Mouse (Mus musculus) left cerebral cortex, adult 18-20 months (tissue): ENCODE data around the gene Ak5. TPM values are rescaled to one million over a fixed set of nuclear protein-coding genes. Genes with fewer than 3 reads are reported as not detected.
A peak's percentile ranks its signal among the peaks of the same experiment; 100 is the strongest.
"Not testable (repeated sequence)": the region's sequence is repeated elsewhere in the genome, so short reads cannot be mapped to it uniquely, and the experiment has no call there.

Source experiments
- DNase-seq, 2 experiments: peaks; one replicate each; pipeline ENCODE4 v3.0.0; 2021 to 2022; ENCODE audit warnings: low spot score in 2 of 2, mixed read lengths in 1 of 2
- long read RNA-seq, 2 experiments: library from polyadenylated mRNA; stranded (forward); transcript quantifications; one replicate each; pipeline ENCODE4 v2.0.0; 2021
- total RNA-seq, 2 experiments: library from RNA; stranded (reverse); gene quantifications; 2 replicates each; pipeline ENCODE4 v1.2.3; 2021

Gene Ak5
- 100 to 1,000 TPM; 149 to 168 TPM for total RNA-seq
- long read RNA-seq, experiment 1, transcript Ak5-201 (14 exons, 3,323 nt): major isoform, 199 of 264 reads
- long read RNA-seq, experiment 1, partial matches to known transcripts: 32 of 264 reads
- long read RNA-seq, experiment 1, other reads (novel, unspliced or antisense): 33 of 264 reads
- long read RNA-seq, experiment 2, transcript Ak5-201 (14 exons, 3,323 nt): major isoform, 156 of 200 reads
- long read RNA-seq, experiment 2, partial matches to known transcripts: 19 of 200 reads
- long read RNA-seq, experiment 2, other reads (novel, unspliced or antisense): 25 of 200 reads

DNA sequence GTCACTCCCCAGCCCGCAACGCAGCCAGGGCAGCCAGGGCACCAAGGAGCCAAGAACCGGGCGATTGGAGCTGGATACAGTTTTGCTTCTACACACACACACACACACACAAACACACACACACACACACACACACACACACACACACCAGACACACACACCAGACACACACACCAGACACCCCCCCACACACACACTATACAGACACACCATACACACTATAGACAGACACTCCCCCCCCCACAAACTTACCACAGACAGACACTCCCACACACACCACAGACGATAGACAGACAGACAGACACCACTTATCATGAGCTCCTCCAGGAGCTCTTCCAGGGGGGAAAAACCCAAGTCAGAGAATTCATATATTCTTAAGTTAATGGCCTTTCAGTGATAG, at the start of gene Ak5:
Gene Ak5, minus strand, starts transcription at position 122 of the 400 bp plus-strand sequence.
- DNase-seq: no peak

DNA sequence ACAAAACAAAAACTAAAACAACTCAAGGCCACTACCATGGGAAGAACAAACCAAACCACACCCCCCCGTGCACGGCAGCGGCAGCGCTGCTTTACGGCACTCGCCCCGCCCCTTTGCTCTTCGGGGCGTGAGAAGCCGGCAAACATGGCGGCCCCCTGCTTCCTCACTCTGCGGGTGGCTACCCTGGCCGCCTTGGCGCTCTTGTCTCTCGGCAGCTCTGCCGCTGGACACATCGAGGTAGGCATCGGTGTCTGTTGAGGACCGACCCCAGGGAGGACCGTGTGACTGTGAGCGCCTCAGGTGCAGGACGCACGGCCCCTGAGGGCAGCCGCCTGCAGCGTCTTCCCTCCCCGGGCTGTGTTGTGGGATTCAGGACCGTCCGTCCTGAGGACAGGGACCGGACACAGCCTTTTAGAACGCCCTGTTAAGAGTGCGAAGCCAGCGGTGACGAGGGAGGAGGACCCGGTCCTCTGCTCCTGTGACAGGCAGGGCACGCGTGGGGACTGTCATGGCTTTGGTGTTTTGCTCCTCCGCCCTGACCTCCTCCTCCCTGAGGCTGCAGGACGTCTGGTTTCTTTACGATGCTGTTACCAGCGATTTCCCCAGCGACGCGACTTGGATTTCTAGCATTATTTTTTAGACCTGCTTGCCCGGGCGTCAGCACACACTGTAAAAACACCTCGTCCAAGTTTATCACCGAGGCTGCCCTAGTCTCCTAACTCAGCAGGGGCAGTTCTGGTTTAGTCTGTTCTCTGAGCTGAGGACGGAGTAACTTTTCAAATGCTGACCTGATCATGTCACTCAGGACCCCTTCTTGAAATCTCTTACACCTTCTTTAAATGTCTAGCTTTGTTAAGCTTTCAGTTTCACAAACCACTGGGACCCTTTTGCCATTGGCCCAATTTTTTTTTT, 46.1 kb upstream of the Ak5 start, which contains the start of gene Pigk:
Gene Pigk, plus strand, starts transcription at position 110 of the 912 bp plus-strand sequence.
- DNase-seq: peak; percentile 88 to 90

DNA sequence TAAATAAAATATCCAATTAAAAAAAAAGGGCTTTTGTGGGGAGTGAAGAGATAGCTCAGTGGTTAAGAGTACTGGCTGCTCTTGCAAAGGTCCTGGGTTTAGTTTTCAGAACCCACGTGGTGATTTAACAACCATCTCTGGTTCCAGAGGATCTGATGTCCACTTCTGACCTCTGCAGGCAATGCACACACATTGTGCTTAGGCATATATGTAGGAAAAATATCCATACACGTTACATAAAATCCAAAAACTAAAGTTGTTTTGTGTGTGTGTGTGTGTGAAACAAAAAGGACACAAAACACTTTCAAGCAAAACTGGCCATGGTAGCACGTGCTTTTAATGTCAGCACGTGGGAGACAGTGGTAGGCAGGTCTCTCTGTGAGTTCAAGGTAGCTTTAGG, 44.8 kb upstream of the Ak5 start:
- DNase-seq: no peak

DNA sequence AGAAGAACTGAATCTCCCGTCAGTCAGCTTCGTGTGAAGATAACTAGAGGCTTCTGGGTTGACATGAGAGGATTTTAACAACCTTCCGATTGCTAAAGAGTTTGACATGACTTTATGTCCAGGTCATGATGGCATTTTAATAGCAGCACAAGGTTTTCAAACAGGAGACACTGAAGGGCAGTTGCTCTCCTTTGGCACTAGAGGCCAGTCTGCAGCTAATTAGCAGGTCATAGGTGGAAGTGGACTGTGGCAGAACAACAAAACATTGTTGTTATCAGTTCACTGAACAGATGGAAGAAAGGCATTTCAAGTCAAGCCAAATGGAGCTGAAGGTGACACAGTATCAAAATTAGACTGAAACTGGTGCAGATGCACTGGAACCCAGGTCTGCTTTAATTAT, 41.8 kb upstream of the Ak5 start:
- DNase-seq: no peak

DNA sequence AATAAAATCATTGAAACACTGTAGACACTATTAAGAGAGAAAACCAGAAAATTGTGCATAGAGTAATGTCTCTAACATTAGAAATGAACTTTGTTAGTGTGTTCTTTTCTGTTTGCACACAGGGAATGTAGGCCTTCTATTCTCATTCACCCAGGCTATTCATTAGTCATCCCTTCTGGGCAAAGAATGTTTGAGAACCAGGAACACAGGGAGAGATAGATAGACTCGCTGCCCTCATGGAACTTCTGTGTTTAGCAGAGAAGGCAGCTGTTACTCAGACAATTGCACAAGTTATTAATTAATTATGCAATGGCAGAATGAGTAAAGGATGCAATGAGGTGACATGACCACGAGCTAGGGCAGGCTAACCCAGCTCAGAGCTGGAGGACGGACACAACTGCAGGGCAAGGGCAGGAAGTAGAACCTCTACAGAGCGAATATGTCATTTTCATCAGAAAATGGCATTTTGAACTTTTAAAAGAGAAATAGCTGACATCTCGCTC, 39.2 kb upstream of the Ak5 start:
- no peak for DNase-seq

DNA sequence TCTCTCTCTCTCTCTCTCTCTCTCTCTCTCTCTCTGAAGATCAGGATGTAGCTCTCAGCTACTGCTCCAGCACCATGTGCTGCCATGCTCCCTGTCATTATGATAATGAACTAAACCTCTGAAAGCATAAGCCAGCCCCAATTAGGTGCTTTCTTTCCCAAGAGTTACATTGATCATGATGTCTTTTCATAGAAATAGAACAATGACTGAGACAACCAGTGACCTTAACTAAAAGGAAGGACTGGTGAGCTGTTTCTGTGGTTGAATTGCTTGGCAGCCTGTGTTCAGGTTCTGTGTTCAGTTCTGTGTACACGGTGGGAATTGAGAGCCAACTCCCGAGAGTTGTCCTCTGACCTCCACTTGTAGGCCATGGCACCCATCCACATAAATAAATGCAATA, 38.7 kb upstream of the Ak5 start:
- DNase-seq: no peak

DNA sequence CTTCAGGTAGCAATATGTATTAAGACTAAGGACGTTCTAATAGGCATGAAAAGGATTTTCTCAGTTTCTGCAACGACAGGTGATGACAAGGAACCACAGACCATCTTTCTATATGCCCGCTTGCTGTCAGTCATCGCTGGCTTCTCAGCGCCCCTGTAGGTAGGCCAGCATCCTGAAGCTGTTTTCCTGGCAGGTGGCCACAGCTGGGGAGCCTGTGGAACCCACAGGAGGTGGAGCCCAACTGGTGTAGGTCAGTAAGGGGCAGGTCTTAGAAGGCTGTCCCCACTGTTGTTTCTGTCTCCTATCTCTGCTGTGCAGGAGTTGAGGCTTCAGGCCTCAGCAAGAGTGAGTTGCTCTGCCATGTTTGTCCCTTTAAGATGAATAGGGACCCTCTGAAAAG, 37.7 kb upstream of the Ak5 start:
- DNase-seq: no peak

DNA sequence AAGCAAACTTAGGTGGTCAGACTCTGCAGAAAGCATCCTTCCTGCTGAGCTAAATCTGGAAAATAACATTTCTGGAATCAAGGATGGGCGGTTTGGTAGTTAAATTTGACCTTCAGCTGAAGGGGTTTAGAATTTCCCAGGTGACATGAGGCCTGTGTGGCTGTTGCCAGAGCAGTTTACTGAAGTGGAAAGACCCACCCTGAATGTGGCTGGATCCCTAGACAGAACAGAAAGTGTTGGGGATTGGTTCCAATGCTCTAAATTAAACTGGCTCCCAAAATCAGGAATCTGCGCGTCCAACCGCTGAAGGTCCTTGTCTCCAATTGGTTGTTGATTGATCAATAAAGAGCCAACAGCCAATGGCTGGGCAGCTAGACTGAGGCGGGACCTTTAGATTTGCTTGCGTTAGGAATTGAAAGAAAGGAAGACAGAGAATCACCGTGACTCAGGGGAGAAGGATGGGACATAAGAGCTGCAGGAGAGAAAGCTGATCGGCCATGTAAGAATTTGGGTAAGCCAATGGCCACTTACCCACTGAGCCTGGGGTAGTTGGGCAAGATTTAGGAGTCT, 34.2 kb upstream of the Ak5 start:
- DNase-seq: no peak

DNA sequence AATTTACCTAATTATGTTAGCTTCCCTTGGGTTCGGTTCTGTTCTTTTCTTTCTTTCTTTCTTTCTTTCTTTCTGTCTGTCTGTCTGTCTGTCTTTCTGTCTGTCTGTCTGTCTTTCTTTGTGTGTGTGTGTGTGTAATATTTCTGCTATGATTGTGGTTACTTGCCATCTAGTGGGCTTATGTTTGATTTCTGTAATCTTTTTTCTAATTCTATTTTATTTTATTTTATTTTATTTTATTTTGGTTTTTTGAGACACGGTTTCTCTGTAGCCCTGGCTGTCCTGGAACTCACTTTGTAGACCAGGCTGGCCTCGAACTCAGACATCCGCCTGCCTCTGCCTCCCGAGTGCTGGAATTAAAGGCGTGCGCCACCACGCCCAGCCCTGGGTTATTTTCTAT, 33.4 kb upstream of the Ak5 start:
- DNase-seq: not testable (repeated sequence)

DNA sequence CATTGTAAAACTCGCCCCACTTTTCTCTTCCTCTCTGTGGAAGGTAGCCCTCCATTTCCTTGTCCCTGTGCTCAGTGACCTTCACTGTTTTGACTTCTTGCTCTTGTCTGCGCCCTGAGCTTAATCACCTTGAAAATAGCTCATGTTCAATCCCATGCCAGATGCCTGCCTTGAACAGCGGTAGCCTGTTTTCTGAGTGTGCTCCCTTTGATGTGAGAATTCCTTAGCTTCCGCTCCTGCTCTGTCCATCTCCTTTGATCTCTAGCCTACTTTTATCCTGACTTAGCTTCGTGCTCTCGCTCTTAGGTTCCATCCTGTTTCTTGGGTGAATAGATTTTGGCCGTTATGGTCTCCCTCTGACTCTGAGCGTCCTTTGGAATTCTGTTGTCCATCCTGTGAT, 31.1 kb upstream of the Ak5 start:
- no peak for DNase-seq

DNA sequence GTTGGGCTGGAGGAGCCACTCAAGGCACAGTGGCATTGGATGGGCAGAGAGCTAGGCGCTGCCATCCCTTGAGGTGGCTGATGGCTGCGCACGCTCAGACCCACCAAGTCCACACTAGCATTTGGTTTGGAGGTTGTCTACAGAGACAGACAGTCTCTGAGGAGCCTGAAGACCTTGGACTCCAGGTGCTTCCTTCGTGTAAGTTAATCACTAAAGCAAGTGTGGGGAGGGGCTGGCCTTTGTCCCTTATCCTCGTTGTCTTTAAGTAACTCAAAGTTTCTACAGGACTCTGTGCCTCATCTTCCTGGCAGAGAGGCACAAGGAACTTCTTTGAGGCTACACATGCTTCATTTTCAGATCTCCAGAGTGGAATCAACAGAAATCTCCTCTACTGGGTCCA, 29.9 kb upstream of the Ak5 start:
- no peak for DNase-seq

DNA sequence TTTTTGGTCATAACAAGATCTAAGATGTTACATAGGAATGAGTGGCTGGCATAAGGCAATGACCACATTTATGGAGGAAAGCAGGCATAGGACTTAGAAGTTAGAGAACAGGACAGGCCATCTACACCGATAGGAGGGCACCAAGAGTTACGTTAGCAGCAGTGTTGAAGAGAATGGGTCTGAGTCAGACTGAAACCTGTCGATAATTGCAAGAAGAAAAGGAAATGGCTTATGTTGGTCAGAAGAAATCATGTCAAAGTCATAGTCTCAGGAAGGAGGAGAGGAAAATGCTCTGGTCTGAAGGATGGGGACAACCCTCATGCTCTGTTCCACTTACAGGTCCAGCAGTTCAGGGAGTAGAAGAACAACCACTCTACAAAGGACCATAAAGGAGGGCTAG, 26.8 kb upstream of the Ak5 start:
- no peak for DNase-seq

DNA sequence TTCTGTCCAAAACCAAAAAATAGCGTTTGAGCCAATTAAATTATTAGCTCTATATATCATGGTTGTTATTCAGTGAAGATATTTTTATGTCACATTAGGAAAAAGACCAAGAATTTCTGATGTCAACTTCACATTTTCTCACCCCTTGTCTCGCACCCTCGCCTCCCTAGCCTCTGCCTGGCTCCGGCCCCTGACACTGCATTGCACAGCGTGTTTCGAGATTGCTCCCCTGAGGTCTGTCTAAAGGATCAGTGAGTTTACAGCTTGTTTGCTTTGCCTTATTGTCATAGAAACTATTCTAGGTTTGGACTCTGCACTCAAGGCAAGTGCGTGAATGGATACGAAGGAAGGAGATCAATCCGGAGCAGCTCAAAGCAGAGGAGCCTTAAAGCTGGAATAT, 20.9 kb upstream of the Ak5 start:
- DNase-seq: no peak

DNA sequence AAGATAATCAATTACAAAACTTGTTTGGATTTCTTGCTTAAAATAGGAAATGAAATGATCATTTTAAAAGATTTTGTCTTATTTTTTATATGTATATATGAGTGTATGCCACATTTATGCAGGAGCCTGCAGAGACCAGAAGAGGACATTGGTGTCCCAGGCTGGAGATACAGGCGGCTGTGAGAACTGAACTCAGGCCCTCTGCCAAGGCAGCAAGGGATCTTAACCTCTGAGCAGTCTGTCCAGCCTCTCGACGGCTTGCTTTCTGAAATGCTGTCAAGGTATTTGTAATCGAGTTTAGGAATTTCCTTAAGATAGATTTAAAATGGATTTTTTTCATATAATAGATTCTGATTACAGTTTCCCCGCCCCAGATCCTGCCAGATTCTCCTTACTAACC, 20.4 kb upstream of the Ak5 start:
- no peak for DNase-seq

DNA sequence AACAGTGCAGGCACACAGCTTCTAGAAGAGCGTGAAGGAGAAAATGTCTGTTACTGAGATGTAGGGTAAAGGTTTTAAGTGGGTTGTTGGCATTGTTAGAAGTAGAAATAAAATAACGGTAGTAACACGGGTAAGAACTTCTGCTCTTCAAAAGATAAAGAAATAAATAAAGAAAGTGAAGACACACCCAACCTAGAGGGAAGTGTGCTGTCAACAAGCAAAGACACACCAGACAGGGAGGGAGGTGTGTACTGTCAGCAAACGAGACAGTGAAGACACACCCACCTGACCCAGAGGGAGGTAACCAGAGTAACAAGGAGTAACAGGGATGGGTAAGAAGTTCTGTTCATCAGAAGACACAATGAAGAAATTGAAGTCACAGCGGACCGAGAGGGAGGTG, 6.5 kb upstream of the Ak5 start:
- DNase-seq: no peak

DNA sequence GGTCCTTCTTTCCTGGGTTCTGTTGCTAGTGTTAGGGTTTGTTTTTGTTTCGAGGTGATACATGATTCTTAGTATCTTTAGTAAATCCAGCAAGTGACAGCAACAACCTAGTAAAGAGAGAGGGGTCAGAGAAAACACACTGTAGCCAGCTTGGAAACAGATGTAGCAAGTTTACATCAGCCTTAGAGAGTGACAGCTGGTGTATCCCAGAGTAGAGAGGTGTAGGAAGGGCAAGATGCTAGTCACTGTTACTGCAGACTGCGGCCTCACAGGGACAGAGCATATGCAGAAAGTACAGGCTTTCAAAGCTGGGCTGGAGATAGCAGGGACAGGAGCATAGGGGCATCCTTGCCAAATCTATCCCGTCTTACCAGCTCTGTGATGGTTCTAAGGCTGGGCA, 1.6 kb upstream of the Ak5 start:
- no peak for DNase-seq

DNA sequence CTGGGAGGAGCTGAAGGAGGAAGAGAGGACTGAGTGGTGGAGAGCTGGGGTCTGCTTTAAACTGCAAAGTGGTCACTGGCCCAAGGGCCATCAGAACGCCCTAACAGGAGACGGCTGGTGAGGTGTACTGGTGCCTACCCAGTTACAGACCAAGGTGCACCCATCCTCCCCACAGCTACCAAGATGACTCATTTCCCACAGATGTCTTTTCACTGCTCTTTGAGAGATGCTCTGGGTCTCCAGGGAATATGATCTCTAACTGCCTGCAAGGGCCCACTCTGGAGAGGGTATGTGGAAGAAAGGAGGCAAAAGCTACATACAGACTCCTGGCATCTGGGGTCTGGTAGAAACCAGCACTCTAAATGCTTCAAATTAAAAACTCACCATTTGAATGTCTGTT, 633 bp upstream of the Ak5 start:
- DNase-seq: peak in 1 of 2 experiments; percentile 18

DNA sequence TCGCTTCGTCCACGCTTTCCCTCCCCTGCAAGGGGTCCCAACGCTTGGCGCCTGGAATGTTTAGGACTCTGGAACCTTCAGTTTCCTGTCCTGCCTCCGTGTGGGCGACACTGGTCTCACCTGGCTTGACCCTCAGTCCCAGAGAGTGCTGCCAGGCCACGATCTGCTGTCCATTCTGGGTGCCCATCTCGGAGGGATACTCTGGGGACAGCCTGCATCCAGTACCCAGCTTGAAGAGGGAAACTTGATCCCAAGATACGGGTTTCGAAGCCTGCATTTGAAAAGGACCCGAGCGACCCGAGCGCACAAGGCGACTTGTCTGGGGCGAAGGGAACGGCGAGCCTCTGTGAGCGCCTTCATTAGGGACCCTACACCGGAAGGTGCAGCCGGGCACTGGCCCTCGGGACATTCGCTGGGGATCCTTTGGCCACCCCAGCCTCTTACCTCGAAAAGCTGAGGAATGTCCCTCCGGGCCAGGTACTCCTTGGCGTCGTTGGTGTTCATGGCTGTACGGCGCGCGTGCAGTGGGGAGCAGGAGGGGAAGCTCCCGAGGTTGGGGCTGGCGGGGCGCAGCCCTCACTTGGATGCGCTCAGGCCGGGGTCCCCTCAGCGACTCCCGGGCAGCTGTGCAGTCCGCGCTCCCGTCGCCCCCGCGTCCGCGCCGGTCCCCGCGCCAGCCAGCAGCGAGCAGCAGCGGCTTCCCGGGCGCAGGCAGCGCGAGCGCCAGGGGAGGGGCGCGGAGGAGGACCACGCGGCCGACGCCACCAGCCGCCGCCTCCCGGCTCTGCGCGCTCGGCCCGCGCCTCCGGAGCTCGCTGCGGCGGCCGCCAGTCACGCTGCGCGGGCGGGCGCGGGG, 576 bp downstream of the Ak5 start:
- DNase-seq: peak; percentile 60 to 83

DNA sequence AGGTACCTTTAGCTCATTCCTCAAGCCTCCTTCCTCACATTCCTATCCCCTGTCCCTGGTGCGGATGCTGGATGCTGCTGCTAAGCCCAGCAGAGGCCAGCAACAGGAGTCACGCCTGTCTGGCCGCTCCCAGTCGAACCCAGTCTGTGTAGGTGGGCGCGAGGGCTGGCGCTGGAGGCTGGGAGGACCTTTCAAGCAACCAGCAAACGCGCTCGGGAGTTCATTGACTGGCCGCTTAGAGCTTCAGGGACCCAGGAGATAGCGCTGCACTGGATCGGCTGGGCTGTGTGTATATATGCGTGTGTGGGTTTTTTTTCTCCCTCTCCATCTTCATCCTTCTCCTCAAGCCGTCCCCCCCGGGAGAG, 1.2 kb downstream of the Ak5 start:
- DNase-seq: peak; percentile 42 to 69

DNA sequence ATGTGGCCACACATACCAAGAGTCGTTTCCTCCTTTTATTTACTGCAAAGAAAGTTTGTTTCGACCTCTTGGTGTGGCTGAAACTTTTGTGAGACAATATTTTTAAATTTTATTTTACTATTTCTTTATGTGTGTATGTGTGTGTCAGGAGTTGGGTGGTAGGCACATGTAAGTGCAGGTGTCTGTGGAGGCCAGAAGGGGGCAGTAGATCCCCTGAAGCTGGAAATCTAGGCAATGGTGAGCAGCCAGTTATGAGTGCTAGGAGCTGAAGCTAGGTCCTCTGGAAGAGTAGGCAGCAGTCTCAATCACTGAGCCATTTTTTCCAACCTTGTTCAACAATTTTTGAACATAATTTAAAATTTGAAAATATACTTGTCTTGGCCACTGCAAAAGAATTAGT, 9.6 kb downstream of the Ak5 start:
- no peak for DNase-seq

DNA sequence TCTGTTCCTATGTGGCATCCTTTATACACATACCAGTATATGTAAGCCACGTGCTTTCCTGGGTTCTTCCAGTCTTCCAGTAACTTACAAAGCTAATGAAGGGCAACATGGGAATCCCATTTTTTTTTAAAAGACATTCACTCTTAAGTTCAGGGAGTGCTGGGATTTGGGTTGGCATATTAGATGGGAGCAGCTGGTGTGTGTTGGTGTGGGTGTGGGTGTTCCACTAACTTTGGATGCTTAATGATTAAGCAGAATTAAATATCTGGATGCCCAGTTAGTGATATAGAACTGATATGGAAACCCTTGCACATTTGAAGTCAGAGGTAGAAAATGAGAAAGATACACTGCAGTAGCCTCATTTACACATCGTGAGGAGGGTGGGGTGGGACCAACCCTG, 16.2 kb downstream of the Ak5 start:
- DNase-seq: no peak
